Mouse (Mus musculus) c-Kit-positive CD71-negative TER-119-negative erythroid progenitor cells, embryonic 14.5 days (primary cell): ENCODE results near the gene Slc22a22.
"Not testable (repeated sequence)": the region's sequence is repeated elsewhere in the genome, so short reads cannot be mapped to it uniquely, and the experiment has no call there.

Source experiments
- DNase-seq: peaks from one replicate; pipeline ENCODE4 v3.0.0-alpha.2; 2013; ENCODE audit warnings: low read depth

Gene Slc22a22

DNA sequence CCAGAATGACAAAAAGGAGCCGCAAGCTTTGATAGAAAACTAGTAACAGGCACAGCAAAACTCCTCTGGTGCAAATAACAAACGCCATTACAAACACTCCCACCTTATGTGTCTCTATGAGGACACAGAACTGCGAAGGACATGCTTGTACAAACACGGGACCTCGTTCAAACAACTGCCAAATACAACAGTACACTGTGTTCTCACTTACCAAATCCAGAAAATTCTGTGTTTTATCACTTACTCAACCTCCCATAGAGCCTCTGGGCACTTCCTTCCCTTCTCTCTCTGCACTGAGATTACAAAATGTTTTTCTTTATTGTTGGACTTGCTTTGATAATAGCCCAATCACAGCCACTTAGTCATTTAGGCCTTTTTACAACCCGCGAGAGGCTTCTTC lies 97.0 kb downstream of the Slc22a22 start:
- no peak for DNase-seq

DNA sequence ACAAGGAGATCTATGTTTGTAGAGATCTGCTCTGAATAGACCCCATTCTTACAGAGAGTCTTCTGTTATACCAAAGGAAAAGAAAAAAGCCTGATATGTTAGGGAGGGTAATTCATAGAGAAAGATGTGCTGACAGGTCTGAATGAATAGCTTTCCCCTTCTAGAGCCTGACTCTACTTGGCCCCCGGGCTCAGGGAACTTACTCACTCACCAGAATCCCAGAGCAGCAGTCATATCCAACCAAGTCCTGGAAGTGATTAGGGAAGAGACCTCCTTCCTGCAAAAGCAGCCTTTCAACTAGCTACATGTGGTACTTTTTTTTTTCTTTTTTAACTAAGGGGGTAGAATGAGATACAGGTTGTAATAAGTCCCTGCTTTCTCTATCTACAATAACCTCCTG lies 111.0 kb downstream of the Slc22a22 start:
- DNase-seq, result no peak

DNA sequence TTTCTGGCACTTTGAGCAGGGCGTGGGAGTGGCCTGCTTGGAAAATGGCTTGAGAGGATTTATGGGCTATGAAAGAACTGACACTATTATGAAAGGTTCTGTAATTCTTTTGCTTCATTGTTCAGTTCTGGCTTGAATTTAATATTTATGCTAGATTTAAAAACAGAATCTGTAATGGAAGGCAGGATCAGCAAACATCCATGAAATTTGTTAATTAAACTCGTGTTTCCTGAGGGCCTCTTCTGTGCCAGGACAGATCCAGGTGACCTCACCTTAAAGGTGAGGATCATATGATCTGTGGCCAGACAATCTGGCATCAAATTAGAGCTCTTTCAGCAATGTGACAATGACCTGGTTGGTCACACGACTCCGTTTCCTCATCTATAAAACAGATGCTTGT lies 122.1 kb downstream of the Slc22a22 start:
- no peak for DNase-seq

GRCm38 (mm10) chr15:57340499-57340898 lies 136.9 kb downstream of the Slc22a22 start:
- no peak for DNase-seq

- no peak for DNase-seq
Observed at GRCm38 (mm10) chr15:57331326-57331725, 146.1 kb downstream of the Slc22a22 start.

- DNase-seq, result no peak
Observed at GRCm38 (mm10) chr15:57318001-57318400, 159.4 kb downstream of the Slc22a22 start.

GRCm38 (mm10) chr15:57316486-57316885 lies 160.9 kb downstream of the Slc22a22 start:
- DNase-seq, result no peak

- no peak for DNase-seq
Observed at GRCm38 (mm10) chr15:57302710-57303109, 174.7 kb downstream of the Slc22a22 start.

DNA sequence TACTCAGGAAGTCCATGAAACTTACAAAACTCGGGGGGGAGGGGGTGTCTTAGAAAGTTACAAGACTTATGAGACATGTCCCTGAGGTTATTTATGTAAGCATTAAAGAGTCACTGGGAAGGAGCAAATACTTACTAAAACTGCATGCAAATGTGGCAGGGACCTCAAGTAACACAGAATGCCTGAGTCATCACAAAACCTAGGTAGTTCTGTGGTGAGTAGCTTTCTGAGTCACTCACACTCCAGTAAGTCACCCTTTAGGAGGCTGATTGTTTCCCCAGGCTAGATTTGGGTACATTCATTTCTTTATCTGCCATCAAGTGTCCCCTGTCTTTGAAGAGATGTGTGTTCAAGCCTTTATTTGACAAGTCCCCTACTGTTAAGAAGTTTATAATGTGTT lies 198.9 kb downstream of the Slc22a22 start:
- DNase-seq, result no peak

- DNase-seq, result no peak
Observed at GRCm38 (mm10) chr15:57276411-57276810, 201.0 kb downstream of the Slc22a22 start.

DNA sequence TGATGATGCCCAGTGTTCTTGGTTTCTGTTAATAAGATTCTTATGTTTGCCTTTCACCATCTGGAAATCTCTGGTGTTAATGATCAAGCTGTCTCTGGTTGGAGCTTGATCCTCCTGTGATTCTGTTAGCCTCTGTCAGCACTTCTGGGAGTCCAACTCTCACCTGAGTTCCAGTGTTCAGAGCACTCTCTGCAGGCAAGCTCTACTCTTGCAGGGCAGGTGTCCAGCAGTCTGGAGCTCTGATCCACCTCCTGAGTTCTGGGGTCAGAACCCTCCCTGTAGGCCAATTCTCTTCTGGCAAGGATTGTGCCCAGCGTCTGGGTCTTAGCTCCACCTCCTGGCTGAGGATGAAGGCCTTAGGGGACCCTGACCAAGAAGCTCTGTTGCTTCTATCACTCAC lies 237.4 kb downstream of the Slc22a22 start:
- DNase-seq, result not testable (repeated sequence)

DNA sequence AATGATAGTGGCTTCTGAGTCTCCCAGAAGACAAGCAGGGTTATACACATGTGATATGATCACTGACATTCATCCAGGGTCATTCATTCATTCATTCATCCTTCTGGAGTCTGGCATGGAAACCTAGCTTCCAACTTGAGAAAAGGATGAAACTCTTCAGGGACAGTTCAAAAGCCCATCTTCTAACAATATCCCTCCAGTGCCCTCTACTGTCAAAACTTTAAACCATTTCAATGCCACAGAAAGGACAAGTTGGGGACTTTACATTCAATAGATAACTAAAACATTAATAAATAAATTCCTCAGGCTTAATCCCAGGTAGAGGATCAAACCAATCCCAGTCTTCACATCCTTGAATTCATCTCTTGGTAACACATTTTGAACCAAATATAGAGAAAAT lies 247.0 kb downstream of the Slc22a22 start:
- no peak for DNase-seq

DNA sequence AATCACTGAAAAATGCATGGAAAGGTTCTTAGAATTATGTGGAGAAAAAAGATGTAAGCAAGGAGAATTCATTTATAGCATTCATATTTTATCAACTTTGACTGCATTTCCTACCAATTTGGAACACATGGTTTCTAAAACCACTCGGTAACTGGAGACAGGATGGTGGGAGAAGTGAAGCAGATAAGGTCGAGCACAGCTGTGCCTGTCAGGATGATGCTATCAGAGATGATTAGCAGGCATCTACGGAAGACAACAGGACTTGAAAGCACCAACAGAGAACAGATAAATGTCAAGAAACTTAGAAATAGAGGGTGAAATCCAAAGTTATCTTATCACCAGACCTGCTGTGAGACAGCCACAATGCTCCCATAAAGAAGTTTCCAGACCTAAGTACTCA lies 272.1 kb downstream of the Slc22a22 start:
- DNase-seq, result no peak

DNA sequence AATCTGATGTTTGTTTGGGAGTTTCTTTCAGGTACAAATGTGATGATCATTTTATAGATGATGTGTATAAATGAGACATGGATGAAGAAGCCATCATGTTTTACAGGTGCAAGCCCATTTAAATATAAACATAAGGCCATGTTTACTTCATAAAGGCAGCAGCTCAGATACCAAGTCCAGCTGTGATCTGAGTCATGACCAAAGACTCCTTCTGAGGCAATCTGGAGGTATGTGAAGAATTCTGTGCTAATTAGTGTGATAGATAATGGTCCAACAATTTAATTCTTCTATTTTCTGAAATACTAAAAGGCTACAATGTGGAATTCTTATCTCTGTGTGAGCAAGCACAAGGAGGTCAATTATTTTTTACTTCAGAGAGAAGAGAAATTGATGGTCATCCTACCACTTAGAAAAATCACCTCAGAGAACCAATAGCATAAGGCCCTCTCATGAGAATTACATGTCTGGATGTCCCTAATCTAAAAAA lies 272.9 kb downstream of the Slc22a22 start:
- DNase-seq, result no peak
